Mouse (Mus musculus): Measurements from ENCODE around the gene Paics.

Paics gene

GRCm38 (mm10) chr5:77011082-77011481 is 60.0 kb downstream of the Paics start:
- no peak for DNase-seq (ENCODE audit: low spot score)

- DNase-seq (ENCODE audit: low spot score), result no peak
Measured at GRCm38 (mm10) chr5:77013171-77013570, 62.1 kb downstream of the Paics start.

DNA sequence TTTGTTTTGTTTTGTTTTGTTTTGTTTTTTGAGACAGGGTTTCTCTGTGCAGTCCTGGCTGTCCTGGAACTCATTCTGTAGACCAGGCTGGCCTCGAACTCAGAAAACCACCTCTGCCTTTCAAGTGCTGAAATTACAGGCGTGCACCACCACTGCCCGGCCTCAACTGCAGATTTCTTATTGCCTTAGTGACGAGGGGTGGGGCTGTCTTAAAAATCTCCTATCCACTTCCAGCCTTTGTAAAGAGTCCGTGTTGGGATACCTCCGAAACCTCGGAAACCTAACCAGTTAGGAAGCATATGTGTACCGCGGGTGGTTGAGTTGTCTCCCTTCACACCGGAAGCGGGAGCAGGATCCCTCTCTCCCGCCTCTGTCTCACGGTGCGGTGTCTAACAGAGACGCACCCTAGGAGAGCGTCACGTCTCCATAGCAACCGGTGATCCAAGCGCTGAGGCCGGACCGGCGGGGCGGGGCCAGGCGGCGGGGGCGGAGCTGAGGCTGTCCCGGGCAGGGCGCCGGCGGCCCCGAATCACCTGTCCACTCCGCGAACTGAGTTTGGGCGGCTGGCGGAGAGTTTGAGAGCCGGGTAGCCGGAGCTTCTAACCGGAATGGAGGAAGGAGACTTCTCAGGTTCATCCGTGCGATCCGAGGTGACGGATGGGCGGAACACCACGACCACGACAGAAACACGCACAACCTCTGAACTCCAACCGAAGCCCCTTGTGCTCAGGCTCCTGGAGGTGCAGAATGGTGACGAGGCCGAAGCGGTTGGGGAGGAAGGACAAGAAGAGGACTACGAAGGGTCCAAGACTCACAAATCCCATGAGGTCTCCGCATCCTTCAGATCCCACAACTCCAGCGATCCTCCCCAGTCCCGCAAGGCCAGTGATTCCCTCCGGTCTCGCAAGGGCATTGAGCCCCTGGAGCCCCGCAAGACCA is 64.7 kb downstream of the Paics start, which contains the start of gene Thegl:
Gene Thegl (plus strand): TSS at position 480 of the 939 bp plus-strand sequence.
- DNase-seq (ENCODE audit: low spot score), result no peak
